Mouse (Mus musculus): Measurements from ENCODE around the gene Myl10. TPM values are rescaled to one million over a fixed set of nuclear protein-coding genes. Genes with fewer than 3 reads are reported as not detected.
"Not testable (repeated sequence)": the region's sequence is repeated elsewhere in the genome, so short reads cannot be mapped to it uniquely, and the experiment has no call there.

Gene Myl10
- not detected for total RNA-seq (2021)
- long read RNA-seq, experiment 1 = 0 reads
- long read RNA-seq, experiment 2 = 0 reads

DNA sequence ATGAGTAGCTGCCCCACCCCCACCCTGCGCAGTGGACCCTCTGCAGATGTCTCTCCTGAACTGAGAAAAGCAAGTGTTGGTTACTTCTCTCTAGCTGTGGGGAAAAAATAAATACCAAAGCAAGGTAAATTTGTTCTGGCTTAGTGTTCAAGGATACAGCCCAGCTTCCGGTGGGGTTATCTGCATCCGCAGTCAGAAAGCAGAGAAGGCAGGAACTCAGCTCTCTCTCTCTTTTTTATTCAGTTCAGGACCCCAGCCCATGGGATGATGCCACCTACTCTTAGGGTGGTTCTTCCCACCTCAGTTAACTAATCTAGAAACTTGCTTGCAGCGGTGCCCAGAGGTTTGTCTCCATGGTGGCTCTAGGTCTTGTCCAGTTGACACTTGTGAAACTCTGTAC lies at the start of gene Myl10:
Gene Myl10, plus strand, starts transcription at position 363 of the 400 bp plus-strand sequence.
- no peak for DNase-seq (ENCODE audit: low spot score in 2 of 2)

DNA sequence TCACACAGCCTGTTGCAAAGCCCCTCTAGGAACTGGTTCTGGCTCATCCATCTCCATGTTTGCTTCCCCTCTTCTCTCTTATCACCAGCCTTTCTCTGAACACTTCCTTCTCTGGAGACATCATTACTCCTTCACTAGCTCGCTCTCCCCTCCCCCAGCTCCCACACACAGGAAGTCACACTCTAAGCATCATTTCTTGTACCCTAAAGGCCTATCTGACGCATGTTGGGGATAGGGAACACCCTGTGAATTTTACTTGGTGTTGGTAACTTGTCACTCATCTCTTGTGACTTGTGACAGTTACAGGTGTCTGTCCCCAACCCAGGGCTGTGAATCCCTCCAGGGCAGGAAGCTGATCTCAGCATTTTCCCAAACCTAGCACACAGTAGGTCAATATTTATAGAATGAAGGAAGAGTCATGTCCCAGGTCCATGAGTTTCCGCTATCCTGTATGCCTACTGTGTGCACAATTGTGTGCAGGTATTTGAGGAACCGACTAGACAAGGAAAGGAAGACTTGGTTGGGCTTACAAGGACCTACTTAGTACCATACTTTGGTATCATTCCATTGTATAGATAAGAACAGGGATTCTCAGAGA lies 46.1 kb upstream of the Myl10 start:
- DNase-seq (ENCODE audit: low spot score in 2 of 2) = no peak

DNA sequence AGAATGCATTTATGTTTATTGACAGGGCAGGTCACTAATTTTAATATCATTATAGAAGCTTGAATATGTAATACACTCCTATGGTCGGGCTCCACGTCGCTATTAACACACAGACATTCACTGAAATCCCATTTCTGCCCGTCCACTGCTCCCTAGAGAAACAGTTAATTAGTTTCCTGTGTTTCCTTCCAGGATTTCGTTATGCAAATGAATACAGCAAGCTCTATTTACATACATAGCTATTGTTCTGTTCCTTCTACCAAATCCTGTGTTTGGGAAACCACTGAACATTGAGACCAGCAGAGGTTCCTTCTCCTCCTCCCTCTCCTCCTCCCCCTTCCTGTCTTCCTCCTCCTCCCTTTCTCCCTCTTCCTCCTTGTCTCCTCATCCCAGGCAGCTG lies 43.9 kb upstream of the Myl10 start:
- DNase-seq (ENCODE audit: low spot score in 2 of 2) = no peak

GRCm38 (mm10) chr5:136649655-136650054 lies 43.3 kb upstream of the Myl10 start:
- no peak for DNase-seq (ENCODE audit: low spot score in 2 of 2)

DNA sequence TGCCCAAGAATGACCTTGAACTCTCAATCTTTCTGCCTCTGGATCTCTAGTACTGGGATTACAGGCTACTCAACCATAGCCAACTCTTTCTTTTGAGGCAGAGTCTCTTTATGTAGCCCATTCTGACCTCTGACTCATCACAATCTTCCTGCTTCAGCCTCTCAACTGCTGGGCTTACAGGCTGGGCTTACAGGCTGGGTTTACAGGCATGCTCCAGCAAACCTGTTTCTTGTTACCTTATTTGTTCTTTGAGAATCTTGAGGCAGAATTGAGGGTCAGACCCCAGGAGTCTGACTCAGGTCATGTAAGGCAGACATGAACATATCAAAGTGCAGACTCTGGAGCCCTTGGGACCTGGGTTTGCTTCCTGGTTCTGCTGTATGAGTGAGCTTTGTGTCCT lies 38.5 kb upstream of the Myl10 start:
- no peak for DNase-seq (ENCODE audit: low spot score in 2 of 2)

DNA sequence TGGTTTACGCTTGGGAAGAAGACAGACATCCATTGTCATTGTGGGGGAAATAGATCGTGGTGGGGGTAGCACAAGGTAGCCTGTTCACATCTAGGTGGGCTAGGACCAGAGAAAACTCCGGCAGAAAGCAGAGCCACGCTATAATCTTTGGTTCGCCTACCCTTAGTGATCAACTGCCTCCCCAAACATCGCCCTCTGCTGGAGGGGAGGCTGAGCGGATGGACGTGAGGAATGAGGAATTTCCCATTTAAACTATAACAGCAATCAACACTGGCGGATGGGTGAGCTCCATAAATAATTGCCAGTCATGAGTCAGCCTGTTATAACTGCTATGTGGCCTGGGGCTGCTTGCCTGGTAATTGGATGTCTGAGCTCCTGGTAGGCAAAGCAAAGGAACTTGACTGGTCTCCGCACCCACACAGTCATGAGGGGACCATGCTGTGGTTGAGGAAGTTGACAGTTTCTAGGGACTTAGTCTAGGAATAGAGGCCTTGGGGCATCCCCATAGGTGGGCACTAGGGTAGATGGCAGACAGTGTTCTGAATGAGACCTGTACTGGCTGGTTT lies 36.0 kb upstream of the Myl10 start:
- DNase-seq (ENCODE audit: low spot score in 2 of 2) = no peak

DNA sequence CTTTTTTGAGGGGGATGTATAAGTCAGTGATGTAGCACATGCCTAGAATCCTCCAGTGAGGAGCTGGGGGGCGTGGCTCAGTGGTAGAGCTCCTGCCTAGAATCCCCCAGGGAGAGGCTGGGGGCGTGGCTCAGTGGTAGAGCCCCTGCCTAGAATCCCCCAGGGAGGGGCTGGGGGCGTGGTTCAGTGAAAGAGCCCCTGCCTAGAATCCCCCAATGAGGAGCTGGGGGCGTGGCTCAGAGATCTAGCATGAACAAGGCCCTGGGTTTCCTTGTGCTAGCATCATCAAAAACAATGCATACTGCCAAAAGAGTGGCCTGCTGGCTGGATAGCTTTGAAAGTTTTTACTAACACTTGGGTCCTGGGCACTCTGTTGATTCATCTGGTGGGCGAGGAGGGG lies 32.2 kb upstream of the Myl10 start:
- not testable (repeated sequence) for DNase-seq (ENCODE audit: low spot score in 2 of 2)

DNA sequence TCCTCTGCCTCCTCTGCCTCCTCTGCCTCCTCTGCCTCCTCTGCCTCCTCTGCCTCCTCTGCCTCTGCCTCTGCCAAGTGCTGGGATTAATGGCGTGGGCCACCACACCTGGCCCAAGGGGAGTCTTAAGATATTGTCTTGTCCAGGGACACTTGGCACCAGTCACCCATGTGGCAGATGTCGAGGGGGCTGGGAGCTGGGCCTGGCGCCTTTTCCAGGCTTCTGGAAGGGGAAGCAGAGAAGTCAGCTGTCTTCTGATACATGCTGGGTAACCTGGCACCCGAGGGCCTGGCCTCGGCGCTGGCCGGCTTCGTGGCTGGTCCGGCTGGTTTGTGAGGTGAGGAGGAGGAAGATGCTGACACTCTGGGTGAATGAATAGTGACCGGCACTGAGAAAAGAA lies 30.7 kb upstream of the Myl10 start:
- no peak for DNase-seq (ENCODE audit: low spot score in 2 of 2)

- peak in 1 of 2 experiments; percentile 12 for DNase-seq (ENCODE audit: low spot score in 2 of 2)
Measured at GRCm38 (mm10) chr5:136662822-136663221, 30.1 kb upstream of the Myl10 start.

- peak; percentile 81 to 82 for DNase-seq (ENCODE audit: low spot score in 2 of 2)
Measured at GRCm38 (mm10) chr5:136664497-136664896, 28.4 kb upstream of the Myl10 start.

GRCm38 (mm10) chr5:136676315-136677030 lies 16.5 kb upstream of the Myl10 start:
- no peak for DNase-seq (ENCODE audit: low spot score in 2 of 2)

GRCm38 (mm10) chr5:136678840-136679348 lies 14.1 kb upstream of the Myl10 start:
- DNase-seq (ENCODE audit: low spot score in 2 of 2) = no peak

GRCm38 (mm10) chr5:136686349-136686748 lies 6.6 kb upstream of the Myl10 start:
- no peak for DNase-seq (ENCODE audit: low spot score in 2 of 2)

DNA sequence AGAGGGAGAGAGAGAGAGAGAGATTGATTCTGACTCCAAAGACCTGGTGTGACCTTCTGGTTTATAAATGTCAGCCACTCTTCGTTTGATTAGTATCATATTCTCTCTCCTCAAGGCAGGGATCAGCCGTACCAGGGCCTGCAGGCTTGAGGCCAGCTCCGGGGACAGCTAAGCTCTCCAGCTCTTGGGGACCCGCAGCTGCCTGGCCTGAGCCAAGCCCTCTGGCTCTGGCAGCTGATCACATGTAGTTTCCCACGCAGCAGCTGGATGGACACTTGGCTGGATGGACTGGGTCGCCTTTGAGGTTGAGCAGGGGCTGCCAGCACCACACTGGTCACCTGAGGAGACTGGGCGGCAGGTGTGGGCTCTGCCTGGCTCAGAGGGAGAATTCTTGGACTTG lies 5.4 kb upstream of the Myl10 start:
- DNase-seq (ENCODE audit: low spot score in 2 of 2) = no peak

DNA sequence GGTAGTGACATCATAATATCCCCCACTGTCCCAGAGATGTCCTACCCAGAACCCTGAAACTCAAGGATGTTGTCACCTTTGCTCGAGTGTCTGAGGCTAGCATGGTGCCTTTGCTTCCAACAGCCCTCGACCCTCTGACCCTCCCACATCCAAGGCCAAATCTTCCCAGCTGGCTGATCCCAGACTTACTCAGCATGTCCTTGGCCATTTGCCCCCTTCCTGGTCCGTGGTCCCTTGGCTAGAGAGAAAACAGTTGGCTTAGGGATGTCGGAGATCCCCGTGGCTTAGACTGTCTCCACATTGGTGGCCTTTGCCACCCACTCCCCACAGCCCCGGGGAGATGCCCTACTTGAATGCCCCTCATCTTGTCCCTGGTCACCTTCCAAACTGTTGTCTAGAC lies 4.1 kb upstream of the Myl10 start:
- DNase-seq (ENCODE audit: low spot score in 2 of 2) = no peak

DNA sequence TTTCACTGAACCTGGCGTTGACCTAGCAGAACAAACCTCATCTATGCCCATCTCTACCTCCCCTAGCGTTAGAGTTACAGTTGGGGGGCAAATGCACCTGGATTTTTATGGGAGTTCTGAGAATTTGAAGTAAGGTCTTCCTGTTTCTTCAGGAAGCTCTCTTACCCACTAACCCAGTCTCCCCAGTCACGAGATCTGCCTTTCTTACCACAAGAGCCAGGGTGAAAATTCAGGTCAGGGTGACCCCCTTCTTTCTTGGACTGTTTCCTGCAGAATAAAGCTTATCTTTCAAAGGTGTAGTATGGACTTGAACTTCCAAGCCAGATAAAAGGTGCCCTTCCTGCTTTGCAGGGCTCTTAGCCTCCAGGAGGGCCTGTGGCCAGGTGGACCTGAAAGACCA lies 1.8 kb upstream of the Myl10 start:
- no peak for DNase-seq (ENCODE audit: low spot score in 2 of 2)

- no peak for DNase-seq (ENCODE audit: low spot score in 2 of 2)
Measured at GRCm38 (mm10) chr5:136693418-136693817, 472 bp downstream of the Myl10 start.

- no peak for DNase-seq (ENCODE audit: low spot score in 2 of 2)
Measured at GRCm38 (mm10) chr5:136694976-136695375, 2.0 kb downstream of the Myl10 start.

- DNase-seq (ENCODE audit: low spot score in 2 of 2) = no peak
Measured at GRCm38 (mm10) chr5:136696516-136696915, 3.6 kb downstream of the Myl10 start.

DNA sequence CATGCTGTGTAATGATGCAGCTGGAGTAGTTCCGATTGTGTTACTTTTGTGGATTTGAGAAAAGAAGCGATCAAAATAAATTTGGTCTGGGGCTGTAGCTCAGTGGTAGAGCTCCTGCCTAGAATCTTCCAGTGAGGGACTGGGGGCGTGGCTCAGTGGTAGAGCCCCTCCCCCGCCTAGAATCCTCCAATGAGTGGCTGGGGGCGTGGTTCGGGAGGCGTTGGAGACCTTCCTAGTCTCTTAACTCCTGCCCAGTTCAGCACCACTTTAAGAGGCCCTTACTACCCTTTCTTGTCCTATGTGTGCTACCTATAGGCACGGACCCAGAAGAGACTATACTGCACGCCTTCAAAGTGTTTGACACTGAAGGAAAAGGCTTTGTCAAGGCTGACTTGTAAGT lies 4.7 kb downstream of the Myl10 start:
- no peak for DNase-seq (ENCODE audit: low spot score in 2 of 2)

- DNase-seq (ENCODE audit: low spot score in 2 of 2) = no peak
Measured at GRCm38 (mm10) chr5:136702159-136702725, 9.3 kb downstream of the Myl10 start.

DNA sequence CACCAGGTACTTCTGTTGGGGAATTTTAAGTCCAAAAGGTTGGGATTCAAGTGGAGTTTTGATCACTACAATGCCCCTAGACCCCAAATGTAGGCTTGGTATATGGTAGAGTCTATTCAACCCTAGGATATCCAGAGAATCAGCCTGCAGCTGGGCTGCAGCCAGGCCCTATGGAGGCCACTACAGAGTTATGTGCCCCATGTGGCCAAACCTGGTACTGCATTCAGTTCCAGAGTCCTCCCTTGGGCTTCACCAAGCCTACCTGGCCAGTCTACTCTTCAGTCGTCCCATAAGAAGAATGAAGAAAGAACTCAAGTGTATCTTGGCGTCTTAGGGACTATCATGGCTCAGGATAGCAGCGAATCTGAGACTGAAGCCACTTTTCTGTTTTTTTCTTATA lies 10.8 kb downstream of the Myl10 start:
- peak; percentile 78 to 84 for DNase-seq (ENCODE audit: low spot score in 2 of 2)
